Mouse (Mus musculus): ENCODE results near the gene Kcnt1.
"Not testable (repeated sequence)": the region's sequence is repeated elsewhere in the genome, so short reads cannot be mapped to it uniquely, and the experiment has no call there.

Kcnt1 gene

GRCm38 (mm10) chr2:25863337-25864131, at the start of gene Kcnt1:
Gene Kcnt1, plus strand, starts transcription at chr2:25863734.
- peak; percentile 42 for DNase-seq (ENCODE audit: extremely low spot score)

GRCm38 (mm10) chr2:25815748-25816147, 47.8 kb upstream of the Kcnt1 start, which contains the start of gene Glt6d1:
Gene Glt6d1, minus strand, starts transcription at chr2:25815848.
- not testable (repeated sequence) for DNase-seq (ENCODE audit: extremely low spot score)

GRCm38 (mm10) chr2:25822806-25823205, 40.7 kb upstream of the Kcnt1 start, which contains the start of gene Lcn9:
Gene Lcn9, plus strand, starts transcription at chr2:25823153.
- no peak for DNase-seq (ENCODE audit: extremely low spot score)

- DNase-seq (ENCODE audit: extremely low spot score) = no peak
Observed at GRCm38 (mm10) chr2:25824751-25825150, 38.8 kb upstream of the Kcnt1 start.

GRCm38 (mm10) chr2:25828344-25828947, 35.1 kb upstream of the Kcnt1 start:
- DNase-seq (ENCODE audit: extremely low spot score) = no peak

GRCm38 (mm10) chr2:25830786-25831185, 32.7 kb upstream of the Kcnt1 start:
- no peak for DNase-seq (ENCODE audit: extremely low spot score)

GRCm38 (mm10) chr2:25836291-25836690, 27.2 kb upstream of the Kcnt1 start:
- peak; percentile 65 for DNase-seq (ENCODE audit: extremely low spot score)

- no peak for DNase-seq (ENCODE audit: extremely low spot score)
Observed at GRCm38 (mm10) chr2:25842161-25842560, 21.4 kb upstream of the Kcnt1 start.

- DNase-seq (ENCODE audit: extremely low spot score) = no peak
Observed at GRCm38 (mm10) chr2:25842758-25843157, 20.8 kb upstream of the Kcnt1 start.

GRCm38 (mm10) chr2:25844097-25844496, 19.4 kb upstream of the Kcnt1 start:
- no peak for DNase-seq (ENCODE audit: extremely low spot score)

- no peak for DNase-seq (ENCODE audit: extremely low spot score)
Observed at GRCm38 (mm10) chr2:25846516-25846915, 17.0 kb upstream of the Kcnt1 start.

GRCm38 (mm10) chr2:25847226-25847625, 16.3 kb upstream of the Kcnt1 start, which contains the start of gene Sohlh1:
Gene Sohlh1, minus strand, starts transcription at chr2:25847248.
- no peak for DNase-seq (ENCODE audit: extremely low spot score)

- DNase-seq (ENCODE audit: extremely low spot score) = peak; percentile 45
Observed at GRCm38 (mm10) chr2:25850330-25850729, 13.2 kb upstream of the Kcnt1 start.

GRCm38 (mm10) chr2:25852626-25853025, 10.9 kb upstream of the Kcnt1 start:
- DNase-seq (ENCODE audit: extremely low spot score) = no peak

- no peak for DNase-seq (ENCODE audit: extremely low spot score)
Observed at GRCm38 (mm10) chr2:25853998-25854397, 9.5 kb upstream of the Kcnt1 start.

- DNase-seq (ENCODE audit: extremely low spot score) = no peak
Observed at GRCm38 (mm10) chr2:25859891-25860290, 3.6 kb upstream of the Kcnt1 start.

- no peak for DNase-seq (ENCODE audit: extremely low spot score)
Observed at GRCm38 (mm10) chr2:25862038-25862437, 1.5 kb upstream of the Kcnt1 start.

- DNase-seq (ENCODE audit: extremely low spot score) = no peak
Observed at GRCm38 (mm10) chr2:25862696-25863270, 751 bp upstream of the Kcnt1 start.

- DNase-seq (ENCODE audit: extremely low spot score) = peak; percentile 20
Observed at GRCm38 (mm10) chr2:25864230-25864629, 696 bp downstream of the Kcnt1 start.

GRCm38 (mm10) chr2:25865412-25865811, 1.9 kb downstream of the Kcnt1 start:
- no peak for DNase-seq (ENCODE audit: extremely low spot score)

GRCm38 (mm10) chr2:25866656-25867055, 3.1 kb downstream of the Kcnt1 start:
- no peak for DNase-seq (ENCODE audit: extremely low spot score)

GRCm38 (mm10) chr2:25877250-25877735, 13.8 kb downstream of the Kcnt1 start:
- DNase-seq (ENCODE audit: extremely low spot score) = no peak
